Comparison of ENCODE assay signal across 28 mouse cellular contexts in the genomic region with DNA sequence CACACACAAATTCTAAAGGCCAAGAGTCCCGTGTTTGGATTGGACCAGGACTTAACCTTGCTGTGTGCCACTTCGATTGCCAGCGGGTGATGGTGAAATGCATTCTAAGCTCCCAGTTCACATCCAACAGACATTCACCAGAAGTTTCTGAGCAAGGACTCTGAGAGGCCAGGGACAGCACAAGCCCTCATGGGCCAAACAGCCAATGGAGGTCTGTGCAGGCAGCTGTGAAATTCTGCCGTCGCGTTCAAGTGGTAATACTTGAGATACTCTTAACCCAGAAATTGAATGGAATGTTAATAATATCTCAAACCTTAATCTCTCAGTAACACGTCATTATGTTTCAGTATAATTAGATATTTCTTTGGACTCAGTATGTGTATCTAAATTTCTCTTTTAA. TPM values are rescaled to one million over a fixed set of nuclear protein-coding genes. Genes with fewer than 3 reads are reported as not detected.
DNase-seq lines count a peak whose midpoint lies in the region; ATAC-seq lines count a peak whose summit lies in the region.
"Had no signal": no experiment of that assay in that cellular context is flagged by ENCODE, and none has a peak within 500 bp of the region (broad histone marks: within the 10 kb centered on the region; RNA-seq: fewer than 3 reads in every experiment).

No protein-coding gene starts in this region.

- no peak overlapping the region for H3K4me2 ChIP-seq in lung, embryonic 15.5 days
- H3K4me2 ChIP-seq: embryonic facial prominence, embryonic 15.5 days; forebrain, embryonic 13.5 days; heart, embryonic 12.5 days; kidney, embryonic 15.5 days; liver, embryonic 15.5 days; midbrain, embryonic 11.5 days had no signal

- H3K9ac ChIP-seq in lung, embryonic 15.5 days = no peak overlapping the region
- H3K9ac ChIP-seq: embryonic facial prominence, embryonic 15.5 days; forebrain, embryonic 13.5 days; heart, embryonic 12.5 days; kidney, embryonic 15.5 days; liver, embryonic 15.5 days had no signal

- H3K4me3 ChIP-seq in lung, embryonic 15.5 days = no peak overlapping the region
- H3K4me3 ChIP-seq: embryonic facial prominence, embryonic 15.5 days; forebrain, embryonic 13.5 days; heart, embryonic 12.5 days; hindbrain, embryonic 10.5 days; kidney, embryonic 15.5 days; layer of hippocampus, adult 2 months; left cerebral cortex, adult 2 months; liver, embryonic 15.5 days had no signal

- no peak for ATAC-seq in lung, embryonic 15.5 days (ENCODE audit: borderline replicate concordance, extremely low read depth, low FRiP score, low TSS enrichment)
- ATAC-seq: forebrain, embryonic 13.5 days; hindbrain, embryonic 16.5 days had no signal

- H3K4me1 ChIP-seq in lung, embryonic 15.5 days = peaks cover 69% of the 10 kb centered on the region

- peak overlapping the region; percentile 83 for H3K27ac ChIP-seq in lung, embryonic 15.5 days
- H3K27ac ChIP-seq: embryonic facial prominence, embryonic 15.5 days; forebrain, embryonic 13.5 days; hindbrain, embryonic 10.5 days; kidney, embryonic 15.5 days; layer of hippocampus, adult 2 months; left cerebral cortex, adult 2 months; liver, embryonic 15.5 days had no signal

- no peaks in the 10 kb centered on the region for H3K27me3 ChIP-seq in lung, embryonic 15.5 days
- H3K27me3 ChIP-seq: embryonic facial prominence, embryonic 15.5 days; forebrain, embryonic 13.5 days; heart, embryonic 12.5 days; kidney, embryonic 15.5 days; liver, embryonic 15.5 days had no signal

- 45% methylated on average over 7 of the region's 7 CpGs for WGBS in lung, embryonic 15.5 days

- peak; percentile 58 to 74 for DNase-seq in lung, adult 18-20 months
- DNase-seq in lung, postnatal 14 days = no peak
- DNase-seq in lung, postnatal 36 days = peak; percentile 67
- no peak for DNase-seq in ovary, postnatal 36 days (ENCODE audit: low spot score)
- DNase-seq in kidney, postnatal 4 days = no peak
- DNase-seq: adrenal gland, postnatal 25 days; B cell, adult 2 months; cerebellum, adult 18-20 months; cerebellum, postnatal 10 days; gastrocnemius, postnatal 25 days; heart, adult 18-20 months; heart, postnatal 10 days; kidney, adult 18-20 months; kidney, postnatal 25 days; left cerebral cortex, postnatal 4 days; retina, postnatal 1 day; right cerebral cortex, postnatal 14 days had no signal

- 0 out of 2 replicates have a peak, but pooled peaks cover 11% of the 10 kb centered on the region for H3K36me3 ChIP-seq in lung, embryonic 15.5 days
- H3K36me3 ChIP-seq: liver, embryonic 15.5 days had no signal

- no peaks in the 10 kb centered on the region for H3K9me3 ChIP-seq in lung, embryonic 15.5 days
- H3K9me3 ChIP-seq: embryonic facial prominence, embryonic 15.5 days; forebrain, embryonic 13.5 days; heart, embryonic 12.5 days; hindbrain, embryonic 10.5 days; kidney, embryonic 15.5 days; liver, embryonic 15.5 days had no signal

RNA-seq across cellular contexts. Expression of a gene that starts 17.8 kb away (rescaled TPM):
- 26.0 and 29.5 TPM in 2 replicates for polyA plus RNA-seq in lung, embryonic 15.5 days (2015; fragmentation: Nextera tagmentation; extraction: Ambion mirVana)

Comparison
In these comparisons a context has a peak if more than half of its experiments do, and no peak if none do; other contexts are left out.
1. DNase-seq: peak in lung, adult 18-20 months (2 of 2) and lung, postnatal 36 days (single experiment); none in lung, postnatal 14 days (single experiment), ovary, postnatal 36 days (single experiment) and kidney, postnatal 4 days (0 of 2).